Mouse (Mus musculus) lung, embryonic 16.5 days (tissue): ENCODE measurements at regions not wholly inside any gene's neighbourhood (a gene's known extent, or its start where the extent isn't known, plus 50 kb on each side); places are given as distances from the start of the nearest gene placed in this dataset.

Source experiments
- ATAC-seq: fragments of 200-750 bp; cut with Nextera tagmentation; 2 replicates; pipeline ENCODE4 v1.8.0; 2017; ENCODE audit warnings: low read depth, mild to moderate bottlenecking, moderate library complexity
- H3K27ac ChIP-seq: fragments of 300-500 bp; sonication (generic); 2 replicates; pipeline ENCODE4 v1.5.1; 2014; ENCODE audit warnings: mild to moderate bottlenecking, control low read depth, low read length
- H3K27me3 ChIP-seq: fragments of 300-500 bp; sonication (generic); 2 replicates; pipeline ENCODE4 v1.6.1; 2014; ENCODE audit warnings: low read depth, low read length, mixed read lengths; ENCODE audit not compliant: control insufficient read depth, insufficient read depth
- H3K36me3 ChIP-seq: fragments of 300-500 bp; sonication (generic); 2 replicates; pipeline ENCODE4 v1.6.1; 2014; ENCODE audit warnings: low read length; ENCODE audit not compliant: control insufficient read depth, insufficient read depth
- H3K4me1 ChIP-seq: fragments of 300-500 bp; sonication (generic); replicated peaks from 2 replicates; pipeline ENCODE4 v1.6.1; 2014; ENCODE audit warnings: low read length, mixed read lengths; ENCODE audit not compliant: control insufficient read depth, insufficient read depth
- H3K4me2 ChIP-seq: fragments of 300-500 bp; sonication (generic); 2 replicates; pipeline ENCODE4 v1.6.1; 2014; ENCODE audit warnings: low read depth, low read length, control low read depth
- H3K4me3 ChIP-seq: fragments of 300-500 bp; sonication (generic); 2 replicates; pipeline ENCODE4 v1.5.1; 2014; ENCODE audit warnings: mild to moderate bottlenecking, low read length, control low read depth
- H3K9ac ChIP-seq: fragments of 300-500 bp; sonication (generic); 2 replicates; pipeline ENCODE4 v1.6.1; 2014; ENCODE audit warnings: low read length, control low read depth
- H3K9me3 ChIP-seq: fragments of 300-500 bp; sonication (generic); 2 replicates; pipeline ENCODE4 v1.6.1; 2016; ENCODE audit warnings: low read length; ENCODE audit not compliant: control insufficient read depth
- WGBS: fragments of 180-500 bp; shearing (Covaris S2); extraction: QIAGEN DNeasy Blood & Tissue Kit; methylation state at CpG from one replicate; pipeline ENCODE4 v1.1.7; 2014; 5-methylcytosine and 5-hydroxymethylcytosine counted together

DNA sequence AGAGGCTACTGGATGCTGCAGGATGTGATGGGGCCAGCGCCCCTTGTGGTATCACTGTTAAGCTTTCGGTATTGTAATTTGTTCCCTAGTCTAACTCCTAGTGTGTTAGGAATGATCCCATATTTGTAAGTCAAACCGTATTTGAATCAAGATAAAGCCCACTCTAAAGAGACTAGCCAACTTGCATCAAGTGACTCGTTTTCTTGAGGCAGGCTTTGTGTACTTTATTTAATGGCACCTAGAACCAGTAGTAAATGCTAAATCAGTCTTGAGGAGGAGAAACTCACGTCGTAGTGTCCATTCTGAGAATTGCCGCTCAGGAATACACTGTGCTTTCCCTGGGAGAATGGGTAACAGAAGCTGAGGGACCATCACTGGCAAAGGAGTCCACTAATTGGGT is 89.9 kb upstream of the Bmp4 start:
- Histone ChIP-seq H3K9ac (no peak overlapping the region), H3K27me3 (no peaks in the 10 kb centered on the region), H3K4me1 (no peaks in the 10 kb centered on the region), H3K27ac (no peak overlapping the region), H3K4me3 (no peak overlapping the region), H3K4me2 (no peak overlapping the region), H3K36me3 (no peaks in the 10 kb centered on the region), H3K9me3 (no peaks in the 10 kb centered on the region)
- WGBS = 82% methylated on average over 7 of the region's 7 CpGs
- ATAC-seq = no peak

DNA sequence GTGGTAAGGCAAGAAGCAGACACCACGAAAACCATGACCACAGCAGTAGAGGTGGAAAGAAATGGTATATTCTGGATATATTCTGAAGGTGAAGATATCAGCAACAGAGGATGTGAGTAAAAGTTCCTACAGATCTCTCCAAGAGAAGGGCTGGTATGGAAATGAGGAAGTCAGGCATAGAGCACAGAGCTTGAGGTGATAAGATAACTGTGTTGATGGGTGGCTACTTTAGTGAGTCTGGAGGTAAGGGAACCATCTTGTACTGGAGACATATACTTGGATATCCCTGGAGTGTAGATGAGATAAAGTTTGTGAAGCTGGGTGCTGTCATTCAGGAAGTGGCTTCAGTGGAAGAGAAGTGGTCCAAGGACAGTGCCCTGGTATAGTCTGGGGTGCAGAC is 85.5 kb upstream of the Bmp4 start:
- no peak for ATAC-seq
- WGBS = 77% methylated on average over 1 of the region's 1 CpGs
- H3K4me1 ChIP-seq = no peaks in the 10 kb centered on the region
- H3K4me2 ChIP-seq = no peak overlapping the region
- no peak overlapping the region for H3K4me3 ChIP-seq
- no peaks in the 10 kb centered on the region for H3K9me3 ChIP-seq
- H3K36me3 ChIP-seq = no peaks in the 10 kb centered on the region
- no peak overlapping the region for H3K27ac ChIP-seq
- no peaks in the 10 kb centered on the region for H3K27me3 ChIP-seq
- no peak overlapping the region for H3K9ac ChIP-seq

DNA sequence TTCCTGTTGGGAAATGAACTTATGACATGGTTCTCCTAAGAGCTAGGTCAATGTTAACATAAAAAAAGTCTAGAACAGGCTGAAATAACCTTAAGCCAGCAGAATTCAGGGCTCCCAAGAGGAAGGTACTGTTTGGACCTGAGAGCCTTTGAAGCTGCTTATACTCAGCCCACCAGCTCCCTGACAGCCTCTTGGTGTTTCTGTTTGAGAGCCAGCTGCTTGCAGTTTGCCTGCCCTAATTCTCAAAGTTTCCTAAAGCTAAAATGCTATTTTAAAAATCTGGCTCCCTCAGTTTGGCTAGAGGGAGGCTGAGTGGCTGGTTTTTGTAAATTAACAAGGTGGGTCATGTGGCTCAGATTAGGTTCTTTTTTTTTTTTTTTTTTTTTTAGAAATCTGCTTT is 72.5 kb upstream of the Bmp4 start:
- H3K9me3 ChIP-seq = no peaks in the 10 kb centered on the region
- H3K27ac ChIP-seq = no peak overlapping the region
- H3K9ac ChIP-seq = no peak overlapping the region
- H3K4me2 ChIP-seq = no peak overlapping the region
- 0 out of 2 replicates have a peak, but pooled peaks cover 2% of the 10 kb centered on the region for H3K4me1 ChIP-seq
- no peak overlapping the region for H3K4me3 ChIP-seq
- H3K27me3 ChIP-seq = no peaks in the 10 kb centered on the region
- no peaks in the 10 kb centered on the region for H3K36me3 ChIP-seq
- ATAC-seq = no peak

GRCm38 (mm10) chr14:46461960-46462359 is 71.5 kb upstream of the Bmp4 start:
- no peak for ATAC-seq
- Histone ChIP-seq H3K27me3 (no peaks in the 10 kb centered on the region), H3K36me3 (no peaks in the 10 kb centered on the region), H3K9me3 (no peaks in the 10 kb centered on the region), H3K4me1 (0 out of 2 replicates have a peak, but pooled peaks cover 2% of the 10 kb centered on the region), H3K4me2 (no peak overlapping the region), H3K9ac (no peak overlapping the region), H3K27ac (no peak overlapping the region), H3K4me3 (no peak overlapping the region)
- WGBS = 66% methylated on average over 4 of the region's 4 CpGs

- Histone ChIP-seq H3K4me3 (no peak overlapping the region), H3K9me3 (no peaks in the 10 kb centered on the region), H3K9ac (no peak overlapping the region), H3K27me3 (no peaks in the 10 kb centered on the region), H3K4me2 (no peak overlapping the region), H3K36me3 (no peaks in the 10 kb centered on the region), H3K4me1 (no peaks in the 10 kb centered on the region), H3K27ac (no peak overlapping the region)
- WGBS = 44% methylated on average over 6 of the region's 6 CpGs
- ATAC-seq = no peak
These were observed 64.0 kb upstream of the Bmp4 start for GRCm38 (mm10) chr14:46454500-46454899.

DNA sequence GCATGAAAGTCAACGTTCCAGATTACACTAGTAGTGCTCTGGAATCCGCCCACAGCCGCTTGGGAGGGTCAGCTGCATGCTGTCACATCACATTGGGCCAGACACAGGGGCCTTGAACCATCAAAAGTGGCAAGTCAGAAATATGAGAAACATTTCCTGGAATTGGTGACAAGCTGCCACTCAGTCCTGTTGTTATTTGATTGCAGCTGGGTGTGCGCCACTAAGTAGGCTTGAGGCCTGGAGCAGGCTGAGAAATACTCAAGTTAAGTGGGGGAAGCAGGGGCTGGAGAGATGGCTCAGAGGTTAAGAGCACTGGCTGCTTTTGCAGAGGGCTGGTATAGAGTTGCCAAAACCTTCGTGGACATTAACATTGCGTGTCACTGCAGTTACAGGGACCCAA is 51.2 kb upstream of the Bmp4 start:
- Histone ChIP-seq H3K27ac (peak overlapping the region; percentile 72), H3K4me2 (no peak overlapping the region), H3K27me3 (no peaks in the 10 kb centered on the region), H3K4me3 (no peak overlapping the region), H3K36me3 (no peaks in the 10 kb centered on the region), H3K4me1 (0 out of 2 replicates have a peak, but pooled peaks cover 10% of the 10 kb centered on the region), H3K9ac (no peak overlapping the region), H3K9me3 (no peaks in the 10 kb centered on the region)
- ATAC-seq = peak; percentile 80
- WGBS = 64% methylated on average over 6 of the region's 6 CpGs
